In genomic region chr10:60831379-60831778, GRCm38 (mm10) we compare ENCODE assay signal across 8 mouse cellular contexts. TPM values are rescaled to one million over a fixed set of nuclear protein-coding genes. Genes with fewer than 3 reads are reported as not detected.
DNase-seq lines count a peak whose midpoint lies in the region; ATAC-seq and TF ChIP-seq lines count a peak whose summit lies in the region.

Unc5b (minus strand) TSS chr10:60831581.

- peak; percentile 29; the same call in 1 of the 2 replicates for TF ChIP-seq POLR2A in bone marrow, adult 2 months (IDR thresholded peaks at IDR 0.05; ENCODE audit: borderline replicate concordance, control insufficient read depth, low read depth, low read length)
- TF ChIP-seq POLR2A in embryonic fibroblast, embryonic 13.5 days (IDR thresholded peaks at IDR 0.05; ENCODE audit: low read depth, low read length): peak; percentile 97
- peak; percentile 93 for TF ChIP-seq POLR2A in limb, embryonic 14.5 days (IDR thresholded peaks at IDR 0.05; ENCODE audit: borderline replicate concordance, extremely low read depth, insufficient read depth, insufficient read length)

- no peak for TF ChIP-seq CTCF in bone marrow, adult 2 months (IDR thresholded peaks at IDR 0.05; ENCODE audit: control insufficient read depth, insufficient read depth, low read length)
- peak; percentile 37; the same call in 1 of the 2 replicates for TF ChIP-seq CTCF in embryonic fibroblast, embryonic 13.5 days (IDR thresholded peaks at IDR 0.05; ENCODE audit: borderline replicate concordance, insufficient read depth, low read length)

- H3K4me3 ChIP-seq in bone marrow, adult 2 months (replicated peaks; ENCODE audit: control insufficient read depth, low read depth, low read length): peak within 1 kb of the TSS; percentile 10
- peak within 1 kb of the TSS; percentile 82 for H3K4me3 ChIP-seq in embryonic fibroblast, embryonic 13.5 days (ENCODE audit: insufficient read depth, low read length)
- H3K4me3 ChIP-seq in heart, embryonic 11.5 days (ENCODE audit: low read depth, low read length): peak within 1 kb of the TSS; percentile 97
- peak within 1 kb of the TSS; percentile 76 for H3K4me3 ChIP-seq in kidney, embryonic 15.5 days (replicated peaks)
- H3K4me3 ChIP-seq in limb, embryonic 14.5 days (replicated peaks; ENCODE audit: low read length): peak within 1 kb of the TSS; percentile 76
- peak within 1 kb of the TSS; percentile 59 for H3K4me3 ChIP-seq in midbrain, embryonic 15.5 days

- peak within 1 kb of the TSS; percentile 96 for H3K9ac ChIP-seq in heart, embryonic 11.5 days (ENCODE audit: low read depth, low read length)
- peak within 1 kb of the TSS; percentile 84 for H3K9ac ChIP-seq in kidney, embryonic 15.5 days
- H3K9ac ChIP-seq in limb, embryonic 14.5 days (ENCODE audit: low read depth, low read length, severe bottlenecking): peak within 1 kb of the TSS; percentile 79
- peak within 1 kb of the TSS; percentile 51 for H3K9ac ChIP-seq in midbrain, embryonic 15.5 days

- no peak within 1 kb of the TSS; the same call in 1 of the 2 replicates for H3K27ac ChIP-seq in bone marrow, adult 2 months (ENCODE audit: control insufficient read depth, insufficient read depth, low read depth, low read length, poor library complexity)
- peak within 1 kb of the TSS; percentile 63 for H3K27ac ChIP-seq in embryonic fibroblast, embryonic 13.5 days (ENCODE audit: insufficient read depth, low read length)
- H3K27ac ChIP-seq in heart, embryonic 11.5 days (ENCODE audit: low read depth, low read length): peak within 1 kb of the TSS; percentile 97
- H3K27ac ChIP-seq in kidney, embryonic 15.5 days: peak within 1 kb of the TSS; percentile 88
- peak within 1 kb of the TSS; percentile 74 for H3K27ac ChIP-seq in limb, embryonic 14.5 days (replicated peaks; ENCODE audit: low read depth, low read length)
- peak within 1 kb of the TSS; percentile 44; the same call in 1 of the 2 replicates for H3K27ac ChIP-seq in midbrain, embryonic 15.5 days

- no peaks in the 10 kb centered on the region for H3K9me3 ChIP-seq in heart, embryonic 11.5 days (replicated peaks; ENCODE audit: control insufficient read depth, low read length)
- H3K9me3 ChIP-seq in kidney, embryonic 15.5 days (replicated peaks): no peaks in the 10 kb centered on the region
- no peaks in the 10 kb centered on the region for H3K9me3 ChIP-seq in limb, embryonic 14.5 days (ENCODE audit: control insufficient read depth, low read length)
- H3K9me3 ChIP-seq in midbrain, embryonic 15.5 days: no peaks in the 10 kb centered on the region

- WGBS in bone marrow, adult 2 months: under 1% methylated on average over 53 of the region's 53 CpGs
- under 1% methylated on average over 44 of the region's 53 CpGs for WGBS in heart, embryonic 11.5 days (ENCODE audit: insufficient replicate concordance)
- WGBS in kidney, embryonic 15.5 days: under 1% methylated on average over 52 of the region's 53 CpGs
- under 1% methylated on average over 48 of the region's 53 CpGs for WGBS in limb, embryonic 14.5 days
- WGBS in midbrain, embryonic 15.5 days: under 1% methylated on average over 46 of the region's 53 CpGs

- no peaks in the 10 kb centered on the region for H3K4me1 ChIP-seq in bone marrow, adult 2 months (ENCODE audit: control insufficient read depth, insufficient read depth, low read length)
- peaks cover 6% of the 10 kb centered on the region for H3K4me1 ChIP-seq in embryonic fibroblast, embryonic 13.5 days (ENCODE audit: control insufficient read depth, insufficient read depth, low read length)
- peaks cover 30% of the 10 kb centered on the region for H3K4me1 ChIP-seq in heart, embryonic 11.5 days (ENCODE audit: control insufficient read depth, insufficient read depth, low read length)
- H3K4me1 ChIP-seq in kidney, embryonic 15.5 days: peaks cover 57% of the 10 kb centered on the region
- peaks cover 38% of the 10 kb centered on the region for H3K4me1 ChIP-seq in limb, embryonic 14.5 days (ENCODE audit: control insufficient read depth, insufficient read depth, low read length)
- peaks cover 43% of the 10 kb centered on the region for H3K4me1 ChIP-seq in midbrain, embryonic 15.5 days

- H3K36me3 ChIP-seq in heart, embryonic 11.5 days (ENCODE audit: control insufficient read depth, insufficient read depth, low read length): no peaks in the 10 kb centered on the region
- H3K36me3 ChIP-seq in kidney, embryonic 15.5 days: no peaks in the 10 kb centered on the region
- no peaks in the 10 kb centered on the region for H3K36me3 ChIP-seq in limb, embryonic 14.5 days (ENCODE audit: control insufficient read depth, insufficient read depth, low read length)
- no peaks in the 10 kb centered on the region for H3K36me3 ChIP-seq in midbrain, embryonic 15.5 days (replicated peaks)

- H3K4me2 ChIP-seq in heart, embryonic 11.5 days: peak within 1 kb of the TSS; percentile 90
- H3K4me2 ChIP-seq in kidney, embryonic 15.5 days: peak within 1 kb of the TSS; percentile 94
- peak within 1 kb of the TSS; percentile 96 for H3K4me2 ChIP-seq in limb, embryonic 14.5 days (replicated peaks; ENCODE audit: low read depth, low read length, severe bottlenecking)
- H3K4me2 ChIP-seq in midbrain, embryonic 15.5 days: peak within 1 kb of the TSS; percentile 96

- ATAC-seq in heart, embryonic 11.5 days (replicated peaks; ENCODE audit: insufficient number of reproducible peaks, low FRiP score, low TSS enrichment): peak; percentile 89
- peak; percentile 92 for ATAC-seq in kidney, embryonic 15.5 days (replicated peaks; ENCODE audit: low FRiP score)
- peak; percentile 94 for ATAC-seq in limb, embryonic 14.5 days (ENCODE audit: low FRiP score, low read depth)
- ATAC-seq in midbrain, embryonic 15.5 days (replicated peaks): peak; percentile 93

- peak; percentile 95 for DNase-seq in 3134 (ENCODE audit: extremely low read depth, insufficient read length, low spot score)
- peak; percentile 90 for DNase-seq in limb, embryonic 14.5 days (ENCODE audit: low spot score)
- peak; percentile 54 to 55 for DNase-seq in spleen, postnatal 36 days (ENCODE audit: low spot score in 2 of 2)

- H3K27me3 ChIP-seq in heart, embryonic 11.5 days (ENCODE audit: control insufficient read depth, insufficient read depth, low read length): no peaks in the 10 kb centered on the region; the same call in 1 of the 2 replicates
- peaks cover 75% of the 10 kb centered on the region for H3K27me3 ChIP-seq in kidney, embryonic 15.5 days
- no peaks in the 10 kb centered on the region; the same call in 1 of the 2 replicates for H3K27me3 ChIP-seq in limb, embryonic 14.5 days (ENCODE audit: control insufficient read depth, insufficient read depth, low read length)
- H3K27me3 ChIP-seq in midbrain, embryonic 15.5 days (replicated peaks): peaks cover 62% of the 10 kb centered on the region

RNA-seq across cellular contexts. Expression of gene Unc5b, which starts in this region (rescaled TPM):
- polyA plus RNA-seq in bone marrow, adult 2 months (2011; ENCODE audit: insufficient read depth, insufficient read length, low replicate concordance, missing spikeins): 0.84 and 1.1 TPM in 2 replicates
- polyA plus RNA-seq in embryonic fibroblast, embryonic 13.5 days (2011; ENCODE audit: insufficient read length, low read depth, missing spikeins): 101 and 119 TPM in 2 replicates
- polyA plus RNA-seq in heart, embryonic 11.5 days (2014; fragmentation: Nextera tagmentation; extraction: Ambion mirVana): 15.0 and 15.6 TPM in 2 replicates
- polyA plus RNA-seq in kidney, embryonic 15.5 days (2015; fragmentation: Nextera tagmentation; extraction: Ambion mirVana): 9.2 and 10.0 TPM in 2 replicates
- 21.8 and 29.6 TPM in 2 replicates for polyA plus RNA-seq in limb, embryonic 14.5 days (2012; rRNA removed)
- 6.2 and 7.0 TPM in 2 replicates for polyA plus RNA-seq in limb, embryonic 14.5 days (2014; fragmentation: Nextera tagmentation; extraction: Ambion mirVana)
- polyA plus RNA-seq in midbrain, embryonic 15.5 days (2015; fragmentation: Nextera tagmentation; extraction: Ambion mirVana): 2.8 and 2.9 TPM in 2 replicates

Comparison
In these comparisons a context has a peak if more than half of its experiments do, and no peak if none do; other contexts are left out.
1. H3K4me3 ChIP-seq: peak in every context shown above with its lines; median percentile 97 in heart, embryonic 11.5 days; 82 in embryonic fibroblast, embryonic 13.5 days; 76 in kidney, embryonic 15.5 days; 76 in limb, embryonic 14.5 days; 59 in midbrain, embryonic 15.5 days; 10 in bone marrow, adult 2 months.
2. POLR2A ChIP-seq: peak in every context shown above with its lines; median percentile 97 in embryonic fibroblast, embryonic 13.5 days; 93 in limb, embryonic 14.5 days; 29 in bone marrow, adult 2 months.